Mouse (Mus musculus) embryo, embryonic 11.5 days (tissue): ENCODE data around the gene Efcab12.
"Not testable (repeated sequence)": the region's sequence is repeated elsewhere in the genome, so short reads cannot be mapped to it uniquely, and the experiment has no call there.

Experiments
- DNase-seq: peaks from one replicate; pipeline ENCODE4 v3.0.0-alpha.2; 2012; ENCODE audit warnings: low read depth, low spot score

The Efcab12 gene

DNA sequence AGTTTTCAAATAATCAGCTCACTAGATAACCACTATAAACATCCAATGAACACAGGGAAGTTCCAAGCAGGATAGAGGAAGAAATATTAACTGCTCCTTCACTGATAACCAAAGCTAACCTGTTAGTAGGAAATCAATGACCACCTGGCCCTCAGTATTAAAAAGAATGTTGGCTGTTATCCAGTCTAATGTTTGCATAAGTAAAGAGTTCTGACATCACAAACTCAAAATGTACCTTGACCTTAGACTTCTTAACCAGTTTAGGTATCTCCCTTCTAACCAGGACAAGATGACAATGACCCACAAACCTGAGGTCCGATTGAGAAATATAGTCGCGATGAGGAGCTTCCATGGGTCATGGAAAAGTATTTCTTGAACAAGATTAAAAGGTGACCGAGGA, 6.8 kb upstream of the Efcab12 start:
- no peak for DNase-seq

DNA sequence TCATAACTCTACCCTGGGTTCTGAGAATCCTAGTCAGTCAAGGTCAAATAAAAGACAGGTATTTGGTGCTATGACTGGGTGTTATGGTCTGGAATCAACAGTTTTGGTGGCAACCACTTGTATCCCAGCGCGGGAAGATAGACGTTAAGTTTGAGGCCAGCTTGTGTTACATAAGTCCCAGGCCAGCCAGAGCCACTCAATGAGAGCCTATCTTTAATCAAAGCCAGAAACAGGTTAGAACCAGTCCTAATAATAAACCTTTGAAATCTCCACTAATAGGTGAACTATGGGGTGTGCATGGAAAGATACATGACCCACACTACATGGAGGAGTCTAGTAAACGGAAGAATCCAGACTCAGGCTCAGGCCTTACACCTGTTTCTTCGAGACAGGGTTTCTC, 533 bp upstream of the Efcab12 start:
- DNase-seq: no peak

DNA sequence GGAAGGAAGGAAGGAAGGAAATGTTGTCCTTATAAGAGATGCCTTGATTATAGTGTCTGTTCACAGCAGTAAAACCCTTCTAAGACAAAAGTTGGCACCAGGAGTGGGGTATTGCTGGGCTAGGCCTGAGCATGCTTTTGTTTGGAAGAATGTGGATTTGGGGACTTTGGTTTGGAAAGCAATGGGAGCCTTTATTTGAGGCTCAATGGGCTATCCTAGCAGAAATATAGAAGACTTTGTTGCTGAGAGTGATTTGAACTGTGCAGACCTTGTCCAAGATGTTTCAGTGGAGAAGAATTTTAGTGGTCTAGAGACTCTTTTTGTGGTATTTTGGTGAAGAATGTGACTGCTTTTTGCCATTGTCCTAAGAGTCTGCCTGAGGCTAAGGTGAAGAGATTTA, 4.4 kb downstream of the Efcab12 start:
- no peak for DNase-seq

DNA sequence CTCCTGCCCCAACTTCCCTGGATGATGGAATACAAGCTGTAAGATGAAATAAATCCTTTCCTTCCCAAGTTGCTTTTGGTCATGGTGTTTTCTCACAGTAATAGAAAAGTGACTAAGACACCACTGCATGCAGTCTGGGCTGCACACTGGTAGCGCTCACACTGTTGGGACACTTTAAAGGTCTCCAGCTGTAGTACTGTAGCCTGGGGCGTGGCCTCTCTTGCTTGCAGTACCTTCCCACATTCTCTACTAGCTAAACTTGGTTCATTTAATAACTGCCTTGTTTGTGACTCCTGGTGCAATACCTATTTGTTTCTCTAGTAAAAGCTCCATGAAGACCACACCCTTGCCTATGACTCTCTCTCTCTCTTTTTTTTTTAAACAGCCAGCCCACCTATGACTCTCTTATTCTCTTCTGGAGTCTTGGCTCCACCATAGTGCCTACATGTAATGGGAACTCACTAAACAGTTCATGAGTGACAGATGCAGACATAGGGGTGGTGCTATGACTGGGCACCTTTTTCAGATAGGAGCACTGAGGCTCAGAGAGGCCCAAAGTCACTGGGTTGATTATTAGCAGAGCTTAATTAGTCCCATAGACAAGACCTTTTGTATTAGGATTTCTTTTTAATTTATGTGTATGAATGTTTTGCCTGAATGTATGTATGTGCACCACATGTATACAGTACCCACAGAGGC, 5.9 kb downstream of the Efcab12 start:
- no peak for DNase-seq

DNA sequence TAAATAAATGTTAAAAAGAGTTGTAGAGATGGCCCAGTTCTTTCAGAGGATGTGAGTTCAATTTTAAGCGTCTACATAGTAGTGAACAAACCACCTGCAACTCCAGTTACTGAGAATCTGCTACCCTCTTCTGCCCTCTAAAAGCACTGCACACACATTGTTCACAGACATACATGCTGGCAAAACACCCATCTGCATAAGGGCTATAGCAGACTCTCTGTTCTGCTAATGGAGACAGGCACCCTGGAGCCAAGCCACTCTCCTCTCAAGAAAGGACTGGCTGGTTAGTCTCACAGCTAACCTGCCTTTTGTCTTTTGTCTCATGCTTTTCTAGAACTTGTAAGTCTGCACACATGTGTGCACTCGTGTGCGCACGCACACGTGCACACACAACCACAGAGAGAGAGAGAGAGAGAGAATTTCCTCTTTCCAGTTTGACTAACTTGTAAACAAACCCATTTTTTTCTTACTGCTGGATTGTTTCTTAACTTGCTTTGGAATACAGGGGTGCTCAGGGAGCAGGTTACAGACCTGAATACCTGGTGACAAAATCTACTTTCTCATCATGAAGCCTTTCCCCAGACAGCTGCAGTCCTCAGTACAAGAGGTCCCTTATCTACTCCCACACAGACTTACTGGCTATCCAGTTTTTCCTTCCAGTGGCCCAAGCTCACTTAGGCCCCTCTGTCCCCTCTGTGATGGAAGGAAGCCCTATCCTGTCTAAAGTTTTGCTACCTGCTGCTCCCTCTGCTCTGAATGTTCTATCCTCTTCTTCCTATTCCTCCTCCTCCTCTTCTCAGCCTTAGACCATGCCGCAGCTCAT, 7.2 kb downstream of the Efcab12 start:
- no peak for DNase-seq

DNA sequence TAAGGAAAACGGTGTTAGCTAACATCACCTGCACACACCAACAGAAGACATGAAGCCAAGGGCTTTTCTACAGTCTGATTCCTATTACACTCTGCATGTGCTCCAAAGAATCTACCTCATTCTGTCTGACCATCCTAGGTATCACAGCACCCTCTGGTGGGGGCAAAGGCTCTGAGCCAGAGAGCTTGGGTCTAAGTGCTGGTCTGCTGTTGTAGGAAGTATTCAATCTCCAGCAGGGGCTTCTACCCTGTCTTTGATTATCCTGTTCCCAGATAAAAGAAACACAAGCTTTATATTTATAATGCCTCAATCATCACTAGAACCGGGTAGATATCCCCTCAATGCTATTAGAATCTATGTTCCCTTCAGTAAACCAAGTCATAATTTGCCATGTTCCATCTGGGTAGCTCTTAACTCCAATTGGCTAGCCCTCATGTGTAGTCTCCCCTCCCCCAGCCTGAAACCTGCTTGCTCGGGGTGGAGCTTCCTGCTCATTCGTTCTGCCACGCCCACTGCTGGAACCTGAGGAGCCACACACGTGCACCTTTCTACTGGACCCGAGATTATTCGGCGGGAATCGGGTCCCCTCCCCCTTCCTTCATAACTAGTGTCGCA, 14.3 kb downstream of the Efcab12 start:
- DNase-seq: not testable (repeated sequence)

DNA sequence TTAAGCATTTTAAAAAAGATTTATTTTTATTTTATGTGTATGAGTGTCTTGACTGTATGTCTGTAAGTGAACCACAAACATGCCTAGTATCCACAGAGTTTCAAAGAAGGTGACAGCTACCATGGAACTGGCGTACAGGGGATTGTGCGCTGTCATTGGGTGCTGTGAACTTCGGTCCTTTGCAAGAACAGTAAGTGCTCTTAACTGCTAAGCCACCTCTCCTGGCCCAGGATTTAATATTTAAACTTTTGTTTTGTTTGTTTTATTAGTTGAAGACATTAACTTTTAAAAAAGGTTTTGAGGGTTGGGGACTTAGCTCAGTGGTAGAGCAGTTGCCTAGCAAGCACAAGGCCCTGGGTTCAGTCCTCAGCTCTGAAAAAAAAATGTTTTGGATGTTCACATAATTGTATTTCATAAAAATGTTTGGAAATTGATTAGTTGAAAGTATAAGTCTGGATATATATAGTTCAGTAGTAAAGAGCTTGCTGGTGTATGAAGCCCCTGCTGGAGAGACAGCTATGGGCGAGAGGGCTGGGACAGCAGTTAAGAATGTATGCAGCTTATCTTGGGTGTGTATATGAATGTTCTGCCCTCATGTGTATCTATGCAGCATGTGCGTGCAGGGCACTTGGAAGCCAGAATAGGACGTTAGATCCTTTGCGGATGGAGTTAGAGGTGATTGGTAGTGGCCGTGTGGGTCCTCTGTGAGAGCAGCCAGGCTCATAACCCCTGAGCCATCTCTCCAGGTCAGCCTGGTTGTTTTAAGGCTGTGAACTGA, 16.8 kb downstream of the Efcab12 start:
- DNase-seq: no peak

DNA sequence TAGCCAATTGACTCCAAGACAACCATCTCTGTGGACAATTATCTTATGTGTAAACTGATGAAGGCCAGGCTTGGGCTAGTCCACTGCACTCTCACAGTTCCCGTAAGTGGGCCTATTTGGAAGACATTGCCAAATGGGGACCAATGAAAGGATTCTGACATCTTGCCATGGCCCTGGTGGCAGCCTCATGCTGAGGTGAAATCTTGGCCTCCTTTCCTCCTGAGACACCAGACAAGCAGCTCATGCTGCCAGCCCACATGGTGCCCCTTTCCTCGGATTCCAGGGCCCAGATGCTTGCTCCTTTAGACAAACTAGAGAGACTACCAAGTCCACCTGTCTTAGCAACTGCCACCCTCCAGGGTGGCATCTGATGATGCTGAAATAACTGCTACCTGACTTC, 20.1 kb downstream of the Efcab12 start:
- DNase-seq: no peak

DNA sequence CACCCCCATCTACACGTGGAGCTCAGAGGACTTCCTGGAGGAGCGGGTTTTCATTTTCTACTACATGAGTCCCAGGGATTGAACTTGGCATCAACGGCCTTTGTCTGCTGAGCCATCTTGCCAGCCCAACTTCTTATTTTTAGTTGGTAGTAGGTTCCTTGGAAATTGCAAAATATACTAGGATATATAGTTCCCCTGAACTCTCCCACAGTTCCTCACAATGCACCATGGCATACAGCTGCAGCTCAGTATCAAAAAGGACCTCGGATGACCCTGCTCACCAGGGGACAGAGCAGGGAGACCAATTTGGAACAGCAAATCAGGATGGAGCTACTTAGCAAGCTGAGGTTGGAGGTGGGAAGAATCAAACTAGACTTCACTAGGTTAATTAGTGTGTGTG, 23.2 kb downstream of the Efcab12 start:
- no peak for DNase-seq

DNA sequence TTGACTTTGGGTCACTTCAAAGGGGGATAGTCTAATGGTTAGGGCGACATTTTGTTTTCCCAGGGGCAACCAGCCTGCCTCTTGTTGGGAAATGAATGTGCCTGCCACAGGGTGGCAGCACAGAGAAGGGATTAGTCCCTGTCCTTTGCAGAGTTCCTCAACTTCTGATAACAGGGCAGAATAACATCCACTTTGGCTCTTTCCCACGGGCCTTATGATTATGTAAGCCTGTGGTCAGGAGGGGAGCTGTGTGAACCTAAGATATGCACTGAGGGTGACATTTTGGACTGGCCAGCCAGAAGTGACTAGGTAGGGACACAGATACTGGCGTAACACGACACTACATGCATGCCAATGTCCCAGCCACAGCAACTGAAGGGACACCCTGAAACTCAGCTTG, 24.1 kb downstream of the Efcab12 start:
- DNase-seq: no peak

DNA sequence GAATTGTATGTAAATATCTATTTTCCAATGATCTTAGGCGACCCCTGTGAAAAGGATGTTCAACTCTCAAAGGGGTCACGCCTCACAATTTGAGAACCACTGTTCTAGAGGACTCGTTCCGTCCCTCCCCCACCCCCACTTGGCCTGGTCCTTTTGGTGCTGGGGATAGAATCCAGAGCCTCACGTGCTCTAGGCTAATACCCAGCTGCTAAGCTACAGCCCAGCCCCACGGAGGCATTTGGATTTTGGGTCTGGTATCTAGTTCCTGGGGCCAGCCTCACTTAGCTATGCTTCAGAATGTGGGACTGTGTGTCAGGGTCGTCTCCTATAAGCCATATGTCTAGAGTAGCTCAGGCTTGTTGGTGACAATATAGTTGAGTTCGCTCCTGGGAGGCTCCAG, 26.6 kb downstream of the Efcab12 start:
- no peak for DNase-seq

DNA sequence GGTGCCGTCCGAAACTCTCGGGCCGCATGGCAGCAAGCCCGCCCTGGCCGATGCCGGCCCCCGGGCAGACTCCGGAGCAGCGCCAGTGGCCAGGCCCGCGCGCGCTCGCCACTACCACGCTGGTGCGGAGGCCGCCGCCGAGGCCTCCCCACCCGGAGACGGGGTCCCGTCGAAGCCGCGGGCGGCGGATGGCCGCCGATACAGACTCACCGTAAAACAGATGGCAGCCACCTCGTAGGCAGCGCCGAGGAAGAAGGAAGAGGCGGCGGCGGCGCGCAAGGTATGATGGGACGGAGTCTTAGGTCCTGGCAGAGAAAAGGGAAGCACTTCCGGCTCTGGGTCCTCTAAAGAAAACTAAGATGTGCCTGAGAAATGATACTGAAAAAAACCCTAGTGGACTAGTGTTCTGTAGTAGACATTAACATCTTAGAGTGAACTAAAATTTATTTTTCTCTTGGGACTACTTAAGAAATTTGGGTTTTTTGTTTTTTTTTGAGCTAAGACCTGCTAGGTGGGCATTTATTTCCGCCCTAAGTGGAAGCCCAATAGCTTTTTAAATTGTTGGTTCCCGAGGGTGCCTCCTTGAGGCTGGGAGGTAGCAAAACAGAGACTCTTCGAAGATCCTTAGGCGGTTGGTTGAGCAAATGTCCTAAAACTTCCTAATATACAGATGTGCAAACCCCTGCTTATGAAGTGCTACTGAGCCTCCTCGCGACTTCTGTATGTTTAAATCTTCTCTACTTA, 29.6 kb downstream of the Efcab12 start, which contains the start of gene Rpl32:
Gene Rpl32 (minus strand): TSS at position 260 of the 744 bp plus-strand sequence.
- DNase-seq: peak; percentile 81

DNA sequence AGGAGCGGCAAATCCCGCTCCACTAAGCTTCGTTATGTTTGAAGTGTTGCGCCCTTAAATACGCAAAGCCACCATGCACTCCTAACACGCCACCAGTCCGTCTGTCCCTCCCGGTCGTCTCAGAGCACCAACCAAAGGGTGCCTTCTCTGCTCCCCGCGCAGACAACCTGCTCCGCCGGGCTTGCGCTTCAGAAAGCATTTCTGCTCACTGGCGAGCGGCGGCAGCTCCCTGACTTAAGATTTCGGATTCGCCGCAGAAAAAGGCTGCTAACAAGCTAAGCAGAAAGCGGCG, 30.1 kb downstream of the Efcab12 start:
- no peak for DNase-seq

DNA sequence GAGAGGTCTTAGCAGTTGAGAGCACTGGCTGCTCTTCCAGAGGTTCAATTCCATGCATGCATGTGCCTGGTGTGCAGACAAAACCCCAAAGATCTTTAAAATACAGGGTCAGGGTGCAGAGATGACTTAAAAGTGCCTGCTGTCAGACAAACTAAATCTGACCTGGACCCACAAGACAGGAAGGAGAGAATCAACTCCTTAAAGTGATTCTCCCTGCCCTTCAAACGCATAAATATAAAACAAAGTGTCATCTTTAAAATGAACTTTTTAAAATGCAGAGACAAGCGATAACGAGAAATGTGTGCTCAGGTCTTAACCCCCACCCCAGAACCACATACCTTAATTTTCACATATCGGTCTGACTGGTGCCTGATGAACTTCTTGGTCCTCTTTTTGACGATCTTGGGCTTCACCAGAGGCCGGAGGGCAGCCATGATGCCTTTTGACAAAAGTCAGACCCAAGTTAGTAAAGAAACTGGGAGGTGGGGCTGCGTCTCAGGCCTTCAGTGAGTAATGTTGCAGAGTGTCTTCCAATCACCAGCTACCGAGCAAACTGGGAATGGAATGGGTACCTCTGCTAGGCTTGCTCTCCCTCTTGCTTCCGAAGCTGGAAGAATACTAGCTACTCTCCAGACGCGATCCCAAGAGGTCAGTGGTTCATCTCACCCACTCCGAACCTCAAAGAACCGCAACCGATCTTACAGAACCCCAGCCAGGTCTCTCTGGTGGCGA, 30.6 kb downstream of the Efcab12 start:
- no peak for DNase-seq

DNA sequence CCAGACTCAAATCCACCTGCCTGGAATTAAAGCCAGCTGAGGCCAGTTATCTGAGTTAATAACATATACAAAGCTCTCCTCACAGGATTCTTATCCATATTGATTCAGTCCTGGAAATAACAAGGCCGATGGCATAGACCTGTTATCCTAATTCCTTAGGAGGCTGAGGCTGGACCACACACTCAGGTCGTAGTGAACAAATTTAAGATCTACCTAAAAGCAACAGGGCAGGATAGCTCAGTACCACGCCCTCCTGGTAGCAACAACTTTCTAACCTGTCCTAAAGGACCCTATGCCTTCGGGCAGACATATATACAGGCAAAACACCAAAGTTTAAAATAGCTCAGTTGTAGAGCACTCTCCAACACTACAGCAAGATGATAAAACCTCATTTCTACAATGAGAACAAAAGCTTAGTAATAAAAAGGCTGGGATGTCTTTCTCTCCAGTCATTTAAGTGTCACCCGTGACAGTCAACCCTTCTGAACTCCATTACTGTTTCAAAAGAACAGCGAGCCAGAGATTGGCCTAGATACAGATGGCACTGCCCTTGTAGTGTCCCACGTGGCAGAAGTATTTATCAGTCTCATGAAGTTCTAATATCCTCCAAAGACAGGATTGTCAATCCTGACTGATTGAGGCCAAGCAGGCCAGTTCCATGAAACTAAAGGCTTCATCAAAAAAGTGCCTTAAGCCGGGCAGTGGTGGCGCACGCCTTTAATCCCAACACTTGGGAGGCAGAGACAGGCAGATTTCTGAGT, 33.6 kb downstream of the Efcab12 start:
- no peak for DNase-seq

DNA sequence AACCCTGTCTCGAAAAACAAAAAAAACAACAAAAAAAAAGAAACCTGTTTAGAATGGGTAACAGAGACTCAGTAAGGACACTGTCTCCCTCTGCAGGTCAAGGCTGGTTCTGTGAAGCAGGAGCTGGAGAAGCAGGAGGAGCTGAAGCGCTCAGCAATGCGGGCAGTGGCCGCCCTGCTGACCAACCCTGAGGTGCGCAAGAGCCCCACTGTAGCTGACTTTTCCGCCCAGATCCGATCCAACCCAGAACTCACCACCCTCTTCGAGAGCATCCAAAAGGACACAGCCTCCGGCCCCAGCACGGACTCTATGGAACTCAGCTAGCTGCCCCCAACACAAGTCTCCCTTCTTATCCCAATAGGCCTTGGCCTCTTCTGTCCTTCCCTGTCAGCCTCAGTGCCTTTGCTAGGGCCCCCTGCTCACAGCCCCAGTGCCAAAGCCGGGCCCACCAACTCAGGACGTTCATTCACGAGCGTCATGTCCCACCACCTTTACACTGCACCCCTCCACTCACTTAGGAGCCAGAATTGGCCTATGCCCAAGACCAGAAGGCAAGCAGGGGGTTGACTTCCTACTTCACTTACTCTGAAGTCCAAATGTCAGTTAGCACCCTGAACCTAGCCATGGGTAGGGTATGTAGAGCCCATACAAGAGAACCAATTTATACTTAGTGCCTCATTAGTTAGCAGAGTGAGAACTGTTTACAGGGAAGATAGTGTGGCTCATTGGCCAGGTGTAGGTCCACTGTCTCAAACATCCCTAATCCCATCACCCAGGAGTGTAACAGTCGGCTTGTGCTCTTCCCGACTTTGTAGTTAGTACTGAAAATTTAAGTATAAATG, 34.5 kb downstream of the Efcab12 start:
- DNase-seq: peak; percentile 52

DNA sequence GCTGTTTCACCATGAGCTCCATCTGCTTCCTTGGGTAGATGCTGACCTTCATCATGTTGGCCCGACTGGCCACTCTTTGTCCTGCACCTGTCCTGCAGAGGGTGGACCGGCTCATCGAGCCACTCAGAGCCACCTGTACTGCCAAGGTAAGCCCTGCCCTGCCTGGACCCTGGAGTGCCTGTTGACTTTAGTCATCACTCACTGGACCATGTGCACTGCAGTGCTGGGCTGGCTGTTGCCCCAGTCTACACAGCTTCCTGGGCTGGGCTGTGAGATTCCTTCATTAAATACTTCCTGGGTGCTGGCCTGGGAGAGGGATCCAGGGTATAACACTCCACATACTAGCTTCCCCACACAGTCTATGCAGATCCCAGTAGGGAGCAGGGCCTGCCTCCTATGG, 36.4 kb downstream of the Efcab12 start:
- no peak for DNase-seq

DNA sequence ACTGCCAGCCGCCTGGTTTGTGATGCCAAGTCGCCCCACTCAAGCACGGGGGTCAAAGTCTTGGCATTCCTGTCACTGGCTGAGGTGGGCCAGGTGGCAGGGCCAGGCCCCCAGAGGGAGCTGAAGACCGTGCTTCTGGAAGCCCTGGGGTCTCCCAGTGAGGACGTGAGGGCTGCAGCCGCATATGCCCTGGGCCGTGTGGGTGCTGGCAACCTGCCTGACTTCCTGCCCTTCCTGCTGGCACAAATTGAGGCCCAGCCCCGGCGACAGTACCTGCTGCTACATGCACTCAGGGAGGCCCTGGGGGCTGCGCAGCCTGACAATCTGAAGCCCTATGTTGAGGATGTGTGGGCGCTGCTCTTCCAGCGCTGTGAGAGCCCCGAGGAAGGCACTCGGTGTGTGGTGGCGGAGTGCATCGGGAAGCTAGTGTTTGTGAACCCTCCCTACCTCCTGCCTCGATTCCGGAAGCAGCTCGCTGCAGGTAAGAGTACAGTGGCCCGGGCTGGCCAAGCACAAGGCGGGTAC, 45.5 kb downstream of the Efcab12 start:
- no peak for DNase-seq
